Mouse (Mus musculus): ENCODE results near the gene Acot8.

DNA sequence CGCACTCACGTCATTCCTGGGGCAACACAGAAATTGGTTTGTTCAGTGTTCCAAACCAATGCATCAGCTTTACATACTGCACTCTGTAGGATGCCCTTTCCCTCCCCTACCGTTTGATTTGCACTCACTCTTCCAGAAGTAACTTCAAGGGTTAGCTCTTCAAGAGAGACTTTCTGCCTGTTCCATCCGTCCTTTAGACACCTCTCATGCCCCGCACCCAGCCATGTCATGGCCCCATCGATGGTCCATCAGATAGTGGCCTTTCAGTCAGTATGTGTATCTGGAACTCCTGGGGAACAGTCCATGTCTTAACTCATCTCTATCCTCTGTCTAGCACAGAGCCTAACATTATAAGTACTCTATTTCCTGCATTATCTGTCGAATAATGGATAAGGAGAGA is 42.1 kb downstream of the Acot8 start:
- TF ChIP-seq CTCF (IDR thresholded peaks at IDR 0.05; ENCODE audit: control insufficient read depth, insufficient read depth, insufficient replicate concordance, low read depth, low read length) (no peak), POLR2A (IDR thresholded peaks at IDR 0.05; ENCODE audit: control insufficient read depth, low read depth, low read length) (no peak)
